Mouse (Mus musculus) embryonic facial prominence, embryonic 13.5 days (tissue): ENCODE results near the gene Soga1. TPM values are rescaled to one million over a fixed set of nuclear protein-coding genes. Genes with fewer than 3 reads are reported as not detected.

Experiments
- ATAC-seq: fragments of 200-750 bp; cut with Nextera tagmentation; 2 replicates; pipeline ENCODE4 v1.8.0; 2017; ENCODE audit warnings: low read depth; ENCODE audit not compliant: insufficient number of reproducible peaks, insufficient read depth, low FRiP score, low TSS enrichment
- H3K27ac ChIP-seq: fragments of 300-500 bp; sonication (generic); 2 replicates; pipeline ENCODE4 v1.5.1; 2015; ENCODE audit warnings: moderate library complexity, mild to moderate bottlenecking, inconsistent platforms
- H3K27me3 ChIP-seq: fragments of 300-500 bp; sonication (generic); 2 replicates; pipeline ENCODE4 v1.6.1; 2015; ENCODE audit warnings: mild to moderate bottlenecking, inconsistent platforms
- H3K36me3 ChIP-seq: fragments of 300-500 bp; sonication (generic); 2 replicates; pipeline ENCODE4 v1.6.1; 2015; ENCODE audit warnings: mild to moderate bottlenecking, inconsistent platforms
- H3K4me1 ChIP-seq: fragments of 300-500 bp; sonication (generic); 2 replicates; pipeline ENCODE4 v1.6.1; 2015; ENCODE audit warnings: inconsistent platforms
- H3K4me2 ChIP-seq: fragments of 300-500 bp; sonication (generic); 2 replicates; pipeline ENCODE4 v1.6.1; 2015; ENCODE audit warnings: moderate library complexity, mild to moderate bottlenecking, inconsistent platforms
- H3K4me3 ChIP-seq: fragments of 300-500 bp; sonication (generic); 2 replicates; pipeline ENCODE4 v1.5.1; 2015; ENCODE audit warnings: mild to moderate bottlenecking, inconsistent platforms
- H3K9ac ChIP-seq: fragments of 300-500 bp; sonication (generic); 2 replicates; pipeline ENCODE4 v1.6.1; 2015; ENCODE audit warnings: mild to moderate bottlenecking, inconsistent platforms
- H3K9me3 ChIP-seq: fragments of 300-500 bp; sonication (generic); 2 replicates; pipeline ENCODE4 v1.6.1; 2016; ENCODE audit warnings: inconsistent platforms
- WGBS: fragments of 180-500 bp; shearing (Covaris S2); methylation state at CpG from one replicate; pipeline ENCODE4 v1.1.7; 2015; ENCODE audit warnings: mixed read lengths; 5-methylcytosine and 5-hydroxymethylcytosine counted together
- polyA plus RNA-seq: library from polyadenylated mRNA; unstranded; fragments of >200 nt; fragmentation: Nextera tagmentation; extraction: Ambion mirVana; gene quantifications from 2 replicates; pipeline ENCODE4 v1.2.1, GENCODE M21; 2015

Gene Soga1
- polyA plus RNA-seq, 1 experiment from 2014 or later: 7.1 TPM

- Histone ChIP-seq H3K9ac (no peak overlapping the region), H3K27me3 (no peaks in the 10 kb centered on the region), H3K4me2 (no peak overlapping the region), H3K9me3 (no peaks in the 10 kb centered on the region), H3K4me1 (no peaks in the 10 kb centered on the region), H3K36me3 (no peaks in the 10 kb centered on the region), H3K27ac (no peak overlapping the region), H3K4me3 (no peak overlapping the region)
- 76% methylated on average over 2 of the region's 2 CpGs for WGBS
- ATAC-seq: no peak
These were observed 104.1 kb downstream of the Soga1 start for GRCm38 (mm10) chr2:156974967-156975366.

GRCm38 (mm10) chr2:156973316-156974100 is 105.5 kb downstream of the Soga1 start:
- WGBS: 89% methylated on average over 5 of the region's 5 CpGs

DNA sequence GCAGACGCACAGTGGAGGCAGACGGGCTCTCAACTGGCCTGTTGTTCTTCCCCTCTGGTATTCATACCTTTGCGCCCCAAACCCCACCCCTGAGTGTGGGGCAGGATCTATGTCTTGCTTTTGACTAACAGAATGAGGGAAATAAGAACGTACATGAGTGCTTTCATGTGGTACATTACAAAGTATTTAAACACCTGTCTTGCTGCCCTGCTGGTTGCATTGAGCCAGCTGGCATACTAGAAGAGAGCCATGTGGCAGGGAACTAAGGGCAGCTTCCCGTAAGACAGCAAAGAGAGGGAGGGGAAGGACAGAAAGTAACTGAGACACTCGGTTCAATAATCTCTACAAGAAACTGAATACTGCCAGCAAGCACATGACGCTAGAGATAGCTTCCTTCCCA is 108.8 kb downstream of the Soga1 start:
- no peaks in the 10 kb centered on the region for H3K4me1 ChIP-seq
- H3K4me2 ChIP-seq: no peak overlapping the region
- no peaks in the 10 kb centered on the region for H3K27me3 ChIP-seq
- H3K9me3 ChIP-seq: no peaks in the 10 kb centered on the region
- H3K36me3 ChIP-seq: no peaks in the 10 kb centered on the region
- H3K4me3 ChIP-seq: no peak overlapping the region
- ATAC-seq: no peak
- H3K9ac ChIP-seq: no peak overlapping the region
- no peak overlapping the region for H3K27ac ChIP-seq
- 71% methylated on average over 7 of the region's 7 CpGs for WGBS

More at GRCm38 (mm10) chr2:156973316-156974100, 105.5 kb downstream of the Soga1 start:
- Histone ChIP-seq H3K27ac (no peak overlapping the region), H3K4me1 (no peaks in the 10 kb centered on the region), H3K36me3 (no peaks in the 10 kb centered on the region), H3K9me3 (no peaks in the 10 kb centered on the region), H3K4me3 (no peak overlapping the region), H3K27me3 (no peaks in the 10 kb centered on the region), H3K4me2 (no peak overlapping the region), H3K9ac (no peak overlapping the region)
- ATAC-seq: no peak

DNA sequence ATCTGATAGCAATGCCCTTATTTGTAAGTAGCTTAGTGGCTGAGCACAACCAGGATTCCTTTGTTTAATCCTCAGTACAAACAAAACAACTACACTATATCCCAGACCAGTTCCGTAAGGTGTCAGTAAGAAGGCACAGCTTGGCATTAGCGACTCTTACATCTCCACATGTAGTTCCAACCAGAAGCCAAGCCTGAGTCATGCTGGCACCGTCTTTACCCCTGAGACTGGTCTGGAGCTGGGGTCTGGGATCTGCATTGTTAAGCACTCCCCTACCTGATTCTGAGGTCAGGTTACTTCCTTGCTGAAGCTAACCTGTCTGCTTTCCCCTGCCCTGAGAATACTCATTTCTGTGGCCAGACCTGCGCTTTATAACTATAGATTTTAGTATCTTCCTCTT is 110.6 kb downstream of the Soga1 start:
- no peak overlapping the region for H3K4me2 ChIP-seq
- H3K9ac ChIP-seq: no peak overlapping the region
- no peak overlapping the region for H3K27ac ChIP-seq
- H3K9me3 ChIP-seq: no peaks in the 10 kb centered on the region
- no peaks in the 10 kb centered on the region for H3K27me3 ChIP-seq
- 77% methylated on average over 4 of the region's 4 CpGs for WGBS
- ATAC-seq: no peak
- H3K4me1 ChIP-seq: no peaks in the 10 kb centered on the region
- no peak overlapping the region for H3K4me3 ChIP-seq
- no peaks in the 10 kb centered on the region for H3K36me3 ChIP-seq

DNA sequence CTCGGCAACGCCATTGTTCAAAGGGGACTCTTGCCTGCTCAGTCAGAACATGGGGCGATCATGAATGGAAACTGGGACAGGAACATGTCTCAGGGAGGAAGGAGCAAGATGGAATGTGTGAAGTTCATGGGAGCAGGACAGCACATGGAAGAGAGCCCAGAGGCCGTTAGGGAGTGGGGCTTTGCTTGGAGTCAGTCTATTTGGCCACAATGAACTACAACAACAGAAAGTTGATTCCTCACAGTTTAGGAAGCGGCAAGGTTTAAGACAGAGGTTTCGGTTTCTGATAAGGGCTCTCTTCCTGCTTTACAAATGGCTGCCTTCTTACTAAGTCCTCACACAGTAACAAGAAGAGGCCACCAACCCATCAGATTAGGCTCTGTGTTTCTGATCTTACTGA is 111.7 kb downstream of the Soga1 start:
- H3K4me3 ChIP-seq: no peak overlapping the region
- no peak overlapping the region for H3K27ac ChIP-seq
- H3K9ac ChIP-seq: no peak overlapping the region
- WGBS: 85% methylated on average over 6 of the region's 6 CpGs
- no peak for ATAC-seq
- H3K27me3 ChIP-seq: no peaks in the 10 kb centered on the region
- no peaks in the 10 kb centered on the region for H3K36me3 ChIP-seq
- no peak overlapping the region for H3K4me2 ChIP-seq
- no peaks in the 10 kb centered on the region for H3K4me1 ChIP-seq
- no peaks in the 10 kb centered on the region for H3K9me3 ChIP-seq

Other genes with a start within 250 kb of the Soga1 start
- gene Tgif2, start 239.2 kb downstream of the Soga1 start, polyA plus RNA-seq: 69.6 and 72.6 TPM in 2 replicates
- gene 4930518I15Rik, start 221.3 kb downstream of the Soga1 start, polyA plus RNA-seq: 13.5 and 14.6 TPM in 2 replicates
- 158 and 164 TPM in 2 replicates for gene Rab5if, start 216.1 kb downstream of the Soga1 start, polyA plus RNA-seq
- 0.38 and 0.62 TPM in 2 replicates for gene Sla2, start 192.1 kb downstream of the Soga1 start, polyA plus RNA-seq
- 51.0 and 55.6 TPM in 2 replicates for gene Ndrg3, start 87.2 kb downstream of the Soga1 start, polyA plus RNA-seq
- gene Dsn1, start 72.1 kb downstream of the Soga1 start, polyA plus RNA-seq: 39.4 and 40.1 TPM in 2 replicates
- not detected in 2 replicates for gene Tldc2, start 7.8 kb upstream of the Soga1 start, polyA plus RNA-seq
- 22.7 and 29.3 TPM in 2 replicates for gene Samhd1, start 56.0 kb upstream of the Soga1 start, polyA plus RNA-seq
- gene Rbl1, start 125.3 kb upstream of the Soga1 start, polyA plus RNA-seq: 23.7 and 26.4 TPM in 2 replicates
- gene Rpn2, start 199.8 kb upstream of the Soga1 start, polyA plus RNA-seq: 275 and 283 TPM in 2 replicates
- 0.47 and 0.69 TPM in 2 replicates for gene Mroh8, start 200.3 kb upstream of the Soga1 start, polyA plus RNA-seq